Mouse (Mus musculus) megakaryocyte, embryonic 14.5 days (primary cell): ENCODE measurements around the gene Gm49355.

Experiments used
- FLI1 ChIP-seq: IDR thresholded peaks from 2 replicates; pipeline ENCODE4 v1.6.1; 2012; ENCODE audit warnings: low read length, inconsistent platforms, mixed read lengths
- GATA1 ChIP-seq: IDR thresholded peaks from 3 replicates; pipeline ENCODE4 v1.6.1; 2012; ENCODE audit warnings: mixed read lengths, low read length, inconsistent platforms, borderline replicate concordance

- TF ChIP-seq GATA1 (no peak), FLI1 (no peak)
Observed at GRCm38 (mm10) chr14:12296391-12296790, 12.6 kb downstream of the Gm49355 start.
